Mouse (Mus musculus): ENCODE data around the gene Nav1. TPM values are rescaled to one million over a fixed set of nuclear protein-coding genes. Genes with fewer than 3 reads are reported as not detected.
A peak's percentile ranks its signal among the peaks of the same experiment; 100 is the strongest.

Gene Nav1
- polyA plus RNA-seq, 1 experiment from 2014 or later: 1.1 TPM

DNA sequence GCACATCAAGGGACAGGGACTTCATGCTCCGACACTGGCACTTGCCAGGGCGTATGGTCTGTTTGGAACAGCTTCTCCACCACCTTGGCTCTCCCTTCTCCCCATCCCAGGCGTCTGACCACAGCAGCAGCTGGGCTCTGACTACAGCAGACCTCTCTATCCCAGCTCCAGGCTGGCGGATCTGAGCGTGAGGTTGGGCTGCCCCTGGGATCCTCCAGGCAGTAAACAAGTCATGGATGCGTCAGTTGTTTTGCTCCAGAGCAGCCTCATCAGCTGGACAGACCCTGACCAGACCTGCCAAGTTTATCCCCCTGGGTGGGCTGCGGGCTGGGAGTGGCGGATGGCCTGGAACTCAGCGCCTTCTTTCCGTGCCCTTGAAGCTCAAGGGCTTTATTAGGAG, 76.0 kb downstream of the Nav1 start:
- Histone ChIP-seq H3K4me3 (replicated peaks) (no peak overlapping the region), H3K27me3 (no peaks in the 10 kb centered on the region), H3K9me3 (replicated peaks) (no peaks in the 10 kb centered on the region), H3K4me2 (no peak overlapping the region), H3K4me1 (replicated peaks) (peaks cover 7% of the 10 kb centered on the region), H3K36me3 (no peaks in the 10 kb centered on the region), H3K9ac (no peak overlapping the region), H3K27ac (no peak overlapping the region)
- DNase-seq (no peak), ATAC-seq (ENCODE audit: low read depth) (no peak)
- 72% methylated on average over 10 of the region's 10 CpGs for WGBS (ENCODE audit: insufficient replicate concordance)

- Histone ChIP-seq H3K9me3 (replicated peaks) (no peaks in the 10 kb centered on the region), H3K27ac (no peak overlapping the region), H3K36me3 (no peaks in the 10 kb centered on the region), H3K4me3 (replicated peaks) (no peak overlapping the region), H3K27me3 (no peaks in the 10 kb centered on the region), H3K9ac (no peak overlapping the region), H3K4me2 (no peak overlapping the region), H3K4me1 (replicated peaks) (no peaks in the 10 kb centered on the region)
- ATAC-seq (ENCODE audit: low read depth) (no peak), DNase-seq (no peak)
- WGBS (ENCODE audit: insufficient replicate concordance): 75% methylated on average over 4 of the region's 4 CpGs
Observed at GRCm38 (mm10) chr1:135524518-135524860, 82.6 kb downstream of the Nav1 start.

DNA sequence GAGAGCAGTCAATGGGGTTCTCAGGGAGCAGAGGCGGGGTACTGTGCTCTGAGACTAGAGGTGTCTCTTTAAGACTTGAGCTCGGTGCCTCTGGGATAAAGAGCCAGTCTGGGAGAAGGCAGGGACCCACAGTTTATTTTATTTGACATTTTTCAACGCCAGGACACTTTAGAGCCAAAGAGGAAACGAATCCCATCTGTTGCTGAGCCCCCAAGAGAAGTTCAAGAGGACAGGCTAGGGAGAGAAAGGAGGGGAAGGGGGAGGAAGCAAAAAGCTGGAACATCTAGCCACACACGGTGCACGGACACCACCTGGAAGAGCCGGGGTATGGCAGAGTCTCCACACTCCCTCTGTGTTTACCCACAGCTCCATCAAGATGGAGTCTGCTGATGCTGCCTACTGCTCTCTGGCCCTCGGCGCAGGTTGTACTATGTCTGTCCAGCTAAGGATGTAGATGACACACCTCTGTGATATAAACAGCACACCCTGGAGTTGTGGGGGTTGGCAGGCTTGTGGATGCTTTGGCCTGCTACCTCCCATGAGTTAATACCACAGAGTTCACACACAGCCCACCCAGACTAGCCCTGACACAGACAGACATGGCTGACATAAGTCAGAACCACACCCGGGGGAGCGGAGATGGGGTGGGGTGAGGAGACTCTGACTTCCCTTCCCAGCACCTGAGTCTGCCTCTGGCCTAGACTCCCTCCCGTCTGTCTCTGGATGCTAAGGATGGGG, 83.1 kb downstream of the Nav1 start:
- no peak overlapping the region for H3K27ac ChIP-seq
- H3K9ac ChIP-seq: no peak overlapping the region
- no peak for ATAC-seq (ENCODE audit: low read depth)

DNA sequence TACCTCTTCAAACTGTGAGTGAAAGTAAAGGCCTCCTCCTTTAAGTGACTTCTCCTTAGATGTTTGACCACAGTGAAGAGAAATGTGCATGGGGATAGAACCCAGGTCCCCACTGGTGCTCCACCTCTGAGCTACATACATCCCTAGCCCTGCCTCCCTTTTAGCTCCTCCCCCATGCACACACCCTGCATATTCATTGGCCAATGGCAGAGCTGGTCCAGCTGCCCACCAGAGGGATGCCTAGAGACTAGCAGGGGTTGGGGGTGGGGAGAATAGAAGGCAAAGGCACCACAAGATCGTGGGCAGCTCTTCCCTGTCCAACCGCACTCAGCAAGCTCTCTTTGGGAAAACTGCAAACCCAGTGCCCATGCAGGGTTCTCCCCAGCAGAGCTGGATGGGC, 83.8 kb downstream of the Nav1 start:
- WGBS (ENCODE audit: insufficient replicate concordance): 64% methylated on average over 2 of the region's 2 CpGs
- H3K4me1 ChIP-seq (replicated peaks): no peaks in the 10 kb centered on the region
- H3K4me3 ChIP-seq (replicated peaks): no peak overlapping the region
- no peak overlapping the region for H3K4me2 ChIP-seq
- DNase-seq (no peak), ATAC-seq (ENCODE audit: low read depth) (no peak)
- H3K27me3 ChIP-seq: no peaks in the 10 kb centered on the region
- H3K36me3 ChIP-seq: no peaks in the 10 kb centered on the region
- H3K27ac ChIP-seq: no peak overlapping the region
- H3K9me3 ChIP-seq (replicated peaks): no peaks in the 10 kb centered on the region
- no peak overlapping the region for H3K9ac ChIP-seq

More for the DNA sequence above, 83.1 kb downstream of the Nav1 start:
- no peak for DNase-seq
- H3K4me2 ChIP-seq: no peak overlapping the region
- H3K27me3 ChIP-seq: no peaks in the 10 kb centered on the region
- no peak overlapping the region for H3K4me3 ChIP-seq (replicated peaks)
- no peaks in the 10 kb centered on the region for H3K9me3 ChIP-seq (replicated peaks)
- no peaks in the 10 kb centered on the region for H3K4me1 ChIP-seq (replicated peaks)
- no peaks in the 10 kb centered on the region for H3K36me3 ChIP-seq
- WGBS (ENCODE audit: insufficient replicate concordance): 65% methylated on average over 12 of the region's 12 CpGs

DNA sequence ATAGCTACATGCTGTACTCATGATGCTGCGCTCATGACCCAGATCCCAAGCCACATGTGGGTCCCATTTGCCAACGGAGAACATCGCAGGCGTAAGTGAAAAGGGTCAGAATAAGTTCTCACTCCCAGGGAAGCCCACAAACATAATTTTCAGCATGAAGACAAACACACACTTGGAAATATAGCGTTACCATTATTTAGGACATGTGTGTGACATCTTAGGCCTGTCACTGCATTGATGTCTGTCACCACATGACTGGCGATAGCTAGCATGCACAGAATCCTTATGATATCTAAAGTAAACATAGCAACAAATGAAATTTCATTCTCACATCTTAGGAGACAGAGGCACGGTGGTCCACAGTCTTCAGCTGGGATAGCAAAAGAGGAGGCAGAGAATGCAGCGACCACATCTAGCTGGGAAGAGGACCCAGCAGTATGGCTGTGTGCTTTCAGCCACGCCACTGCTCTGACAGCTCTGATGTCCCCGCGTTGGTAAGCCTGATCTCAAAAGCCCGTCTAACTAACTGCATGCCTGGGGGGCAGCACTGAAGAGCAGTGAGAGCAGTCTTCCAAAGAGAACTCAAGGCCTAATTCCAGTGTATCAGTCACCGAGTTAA, 86.4 kb downstream of the Nav1 start:
- Histone ChIP-seq H3K4me3 (replicated peaks) (no peak overlapping the region), H3K27me3 (no peaks in the 10 kb centered on the region), H3K27ac (no peak overlapping the region), H3K4me2 (no peak overlapping the region), H3K9me3 (replicated peaks) (no peaks in the 10 kb centered on the region), H3K9ac (no peak overlapping the region), H3K4me1 (replicated peaks) (peaks cover 19% of the 10 kb centered on the region), H3K36me3 (no peaks in the 10 kb centered on the region)
- 75% methylated on average over 13 of the region's 13 CpGs for WGBS (ENCODE audit: insufficient replicate concordance)
- no peak for ATAC-seq (ENCODE audit: low read depth)
- DNase-seq: no peak

DNA sequence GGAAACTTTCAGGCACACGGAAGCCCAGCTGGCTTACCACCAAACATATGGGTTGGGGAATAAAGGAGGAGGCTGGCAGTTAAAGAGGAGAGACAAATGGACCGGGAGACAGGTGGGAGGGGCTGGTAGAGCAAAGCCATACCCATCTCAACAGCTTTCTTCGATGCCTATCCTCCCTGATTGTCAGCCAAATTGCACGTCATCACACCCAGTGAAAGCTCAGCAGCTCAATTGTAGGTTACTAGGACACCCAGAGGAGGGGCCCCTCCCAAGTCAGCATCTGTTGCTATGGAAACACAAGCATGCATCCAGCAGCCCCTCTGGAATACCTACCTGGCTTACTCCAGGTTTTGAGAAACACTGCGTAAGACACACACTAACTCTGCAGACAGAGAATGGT, 88.4 kb downstream of the Nav1 start:
- H3K9me3 ChIP-seq (replicated peaks): no peaks in the 10 kb centered on the region
- no peak overlapping the region for H3K27ac ChIP-seq
- H3K4me2 ChIP-seq: no peak overlapping the region
- no peak for ATAC-seq (ENCODE audit: low read depth)
- H3K4me3 ChIP-seq (replicated peaks): no peak overlapping the region
- 51% methylated on average over 5 of the region's 5 CpGs for WGBS (ENCODE audit: insufficient replicate concordance)
- H3K4me1 ChIP-seq (replicated peaks): peaks cover 33% of the 10 kb centered on the region
- no peak overlapping the region for H3K9ac ChIP-seq
- no peaks in the 10 kb centered on the region for H3K27me3 ChIP-seq
- H3K36me3 ChIP-seq: no peaks in the 10 kb centered on the region
- no peak for DNase-seq

DNA sequence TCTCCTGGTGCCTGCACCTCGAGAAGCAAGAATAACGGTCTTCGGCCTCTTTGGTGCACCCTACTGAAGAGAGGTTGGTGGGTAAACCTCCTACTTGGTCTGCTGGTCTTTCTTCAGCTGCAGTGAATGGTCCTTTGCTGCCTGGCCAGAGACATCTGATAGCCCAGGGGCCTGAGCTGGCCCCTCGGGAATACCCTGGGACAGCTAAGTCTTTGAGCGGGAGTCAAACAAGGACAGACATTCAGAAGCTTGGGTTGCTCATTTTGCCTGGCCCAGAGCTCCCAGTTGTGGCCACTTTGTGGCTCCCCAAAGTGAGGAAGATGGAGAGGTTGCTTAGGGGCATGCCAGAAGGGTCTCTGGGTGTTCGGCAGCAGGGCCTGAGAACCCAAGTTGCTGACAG, 89.6 kb downstream of the Nav1 start:
- Histone ChIP-seq H3K4me3 (replicated peaks) (no peak overlapping the region), H3K27me3 (peaks cover under 1% of the 10 kb centered on the region; the same call in 1 of the 2 replicates), H3K9ac (no peak overlapping the region), H3K27ac (no peak overlapping the region), H3K4me1 (replicated peaks) (peaks cover 37% of the 10 kb centered on the region), H3K9me3 (replicated peaks) (no peaks in the 10 kb centered on the region), H3K36me3 (no peaks in the 10 kb centered on the region), H3K4me2 (no peak overlapping the region)
- ATAC-seq (ENCODE audit: low read depth) (no peak), DNase-seq (no peak)
- 72% methylated on average over 6 of the region's 6 CpGs for WGBS (ENCODE audit: insufficient replicate concordance)

DNA sequence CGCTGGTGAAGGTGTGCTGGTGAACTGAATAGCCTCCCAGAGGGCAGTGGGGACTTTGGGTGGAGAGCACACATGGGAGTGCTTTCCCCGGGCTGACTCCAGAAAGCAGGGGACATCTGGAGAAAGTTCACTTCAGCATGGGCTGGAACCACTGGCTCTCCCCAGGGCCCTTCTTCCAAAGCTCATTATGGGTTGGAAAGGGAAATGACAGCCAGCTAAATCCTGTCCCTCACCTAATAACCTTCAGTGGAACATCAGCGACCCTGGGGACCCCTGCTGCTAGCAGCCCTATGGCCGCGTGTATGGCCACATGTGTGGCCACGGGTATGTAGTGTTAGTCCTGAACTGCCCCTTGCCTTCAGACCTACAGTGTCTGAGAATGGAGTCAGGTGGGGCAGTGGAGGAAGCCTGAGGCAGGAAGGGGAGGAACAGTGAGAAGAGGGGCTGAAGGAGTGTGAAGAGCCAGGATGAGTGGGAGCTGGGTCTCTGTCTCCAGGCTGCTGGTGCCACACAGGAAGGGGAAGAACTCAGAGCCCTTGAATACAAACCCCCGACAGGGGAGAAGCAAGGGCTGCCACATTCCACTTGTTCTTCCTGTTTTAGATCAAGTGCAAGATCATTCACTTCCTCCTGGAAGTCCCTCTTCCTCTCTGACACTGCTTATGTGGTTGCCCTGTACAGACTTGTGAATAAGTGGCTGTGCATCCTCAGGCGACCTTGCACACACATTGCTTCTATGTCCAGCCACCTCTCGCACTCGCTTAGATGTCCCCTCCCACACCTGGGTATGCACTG, 90.4 kb downstream of the Nav1 start:
- 22% methylated on average over 10 of the region's 10 CpGs for WGBS (ENCODE audit: insufficient replicate concordance)
- no peaks in the 10 kb centered on the region for H3K36me3 ChIP-seq
- H3K9ac ChIP-seq: no peak overlapping the region
- H3K9me3 ChIP-seq (replicated peaks): no peaks in the 10 kb centered on the region
- peak; percentile 37; the same call in 1 of the 2 replicates for ATAC-seq (ENCODE audit: low read depth)
- peak overlapping the region; percentile 39; the same call in 1 of the 2 replicates for H3K27ac ChIP-seq
- H3K4me3 ChIP-seq (replicated peaks): no peak overlapping the region
- no peak overlapping the region for H3K4me2 ChIP-seq
- peaks cover 37% of the 10 kb centered on the region for H3K4me1 ChIP-seq (replicated peaks)
- DNase-seq: no peak
- peaks cover 8% of the 10 kb centered on the region for H3K27me3 ChIP-seq

GRCm38 (mm10) chr1:135515633-135516238, 91.4 kb downstream of the Nav1 start:
- WGBS (ENCODE audit: insufficient replicate concordance): 62% methylated on average over 12 of the region's 12 CpGs
- H3K4me1 ChIP-seq (replicated peaks): peaks cover 43% of the 10 kb centered on the region
- H3K36me3 ChIP-seq: no peaks in the 10 kb centered on the region
- no peak overlapping the region for H3K4me3 ChIP-seq (replicated peaks)
- ATAC-seq (ENCODE audit: low read depth) (peak; percentile 40), DNase-seq (no peak)
- peak overlapping the region; percentile 39; the same call in 1 of the 2 replicates for H3K27ac ChIP-seq
- peaks cover 17% of the 10 kb centered on the region for H3K27me3 ChIP-seq
- no peak overlapping the region for H3K4me2 ChIP-seq
- H3K9ac ChIP-seq: no peak overlapping the region
- no peaks in the 10 kb centered on the region for H3K9me3 ChIP-seq (replicated peaks)

DNA sequence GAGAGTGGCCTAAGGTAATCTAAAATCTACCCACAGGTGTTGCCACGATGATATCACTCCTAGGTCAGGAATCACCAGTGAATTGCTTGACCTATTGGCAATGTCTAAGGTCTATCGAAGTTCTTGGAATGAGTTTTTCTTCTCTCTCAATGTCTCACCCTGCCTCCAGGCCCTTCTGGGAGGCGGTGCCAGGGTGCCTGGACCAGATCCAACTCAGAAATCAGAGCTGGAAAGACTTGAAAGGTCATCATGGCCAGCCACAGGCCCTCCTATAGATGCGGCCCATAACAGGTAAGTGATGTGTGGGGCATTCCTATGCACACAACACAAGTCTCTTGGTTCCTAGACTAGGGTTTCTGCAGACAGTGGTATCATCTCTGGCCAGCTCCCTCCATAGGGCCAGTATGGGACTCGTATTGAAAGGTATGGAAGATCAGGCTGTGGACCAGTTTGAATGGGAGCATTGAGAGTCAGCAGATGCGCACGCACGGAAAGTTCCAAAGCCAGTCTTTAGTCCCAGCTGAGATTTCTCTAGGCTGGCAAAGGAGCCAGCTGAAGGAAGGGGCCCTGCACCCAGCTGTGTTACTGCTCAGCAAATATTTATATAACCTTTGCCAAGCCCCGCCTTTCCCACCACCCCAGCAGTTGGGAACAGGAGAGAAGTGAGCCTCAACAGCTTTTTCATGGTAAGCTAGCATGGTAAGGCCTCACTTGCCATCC, 92.0 kb downstream of the Nav1 start:
- 0 out of 2 replicates have a peak, but pooled peaks have one; percentile 13 for ATAC-seq (ENCODE audit: low read depth)
- no peak overlapping the region for H3K9ac ChIP-seq
- peaks cover 47% of the 10 kb centered on the region for H3K4me1 ChIP-seq (replicated peaks)
- no peak for DNase-seq
- no peak overlapping the region for H3K4me3 ChIP-seq (replicated peaks)
- 67% methylated on average over 9 of the region's 9 CpGs for WGBS (ENCODE audit: insufficient replicate concordance)
- H3K9me3 ChIP-seq (replicated peaks): no peaks in the 10 kb centered on the region
- no peak overlapping the region for H3K4me2 ChIP-seq
- H3K36me3 ChIP-seq: no peaks in the 10 kb centered on the region
- peaks cover 24% of the 10 kb centered on the region for H3K27me3 ChIP-seq
- no peak overlapping the region for H3K27ac ChIP-seq

DNA sequence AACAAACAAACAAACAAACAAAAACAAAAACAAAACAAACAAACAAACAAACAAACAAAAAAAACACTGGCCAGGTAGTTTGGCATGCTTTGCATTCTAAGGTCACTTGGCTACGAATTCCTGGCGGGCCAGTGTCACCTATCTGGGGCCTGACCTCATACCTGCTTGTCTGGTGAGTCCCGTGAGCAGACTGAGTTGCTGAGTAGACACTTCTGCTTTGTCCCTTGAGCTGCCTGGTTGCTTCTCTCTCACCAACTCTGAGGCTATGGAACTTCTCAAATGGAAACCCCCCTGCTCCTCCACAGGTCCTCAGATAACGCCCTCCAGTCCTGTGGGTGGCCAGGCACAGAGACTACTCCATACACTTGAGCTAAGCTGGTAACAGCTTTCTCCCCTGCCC, 93.0 kb downstream of the Nav1 start:
- Histone ChIP-seq H3K4me3 (replicated peaks) (no peak overlapping the region), H3K4me2 (no peak overlapping the region), H3K27me3 (peaks cover 34% of the 10 kb centered on the region), H3K4me1 (replicated peaks) (peaks cover 51% of the 10 kb centered on the region), H3K9me3 (replicated peaks) (no peaks in the 10 kb centered on the region), H3K36me3 (no peaks in the 10 kb centered on the region), H3K27ac (no peak overlapping the region), H3K9ac (no peak overlapping the region)
- DNase-seq (no peak), ATAC-seq (ENCODE audit: low read depth) (no peak)
- 61% methylated on average over 4 of the region's 4 CpGs for WGBS (ENCODE audit: insufficient replicate concordance)

Data from liver, embryonic 13.5 days (tissue).